In genomic region chr14:61309593-61309992, GRCm38 (mm10) we compare ENCODE assay signal across 8 mouse cellular contexts. TPM values are rescaled to one million over a fixed set of nuclear protein-coding genes. Genes with fewer than 3 reads are reported as not detected.
DNase-seq lines count a peak whose midpoint lies in the region; ATAC-seq and TF ChIP-seq lines count a peak whose summit lies in the region.

Gene Arl11 (plus strand): TSS chr14:61309753.

- H3K9me3 ChIP-seq in liver, embryonic 11.5 days (ENCODE audit: control insufficient read depth, low read length), result no peaks in the 10 kb centered on the region
- no peaks in the 10 kb centered on the region for H3K9me3 ChIP-seq in heart, embryonic 14.5 days (ENCODE audit: control insufficient read depth, low read length)
- H3K9me3 ChIP-seq in lung, postnatal 0 days (ENCODE audit: low read length), result no peaks in the 10 kb centered on the region

- H3K27ac ChIP-seq in liver, embryonic 11.5 days (ENCODE audit: low read depth, low read length), result no peak within 1 kb of the TSS
- peak within 1 kb of the TSS in 1 of 2 experiments; percentile 7; a peak in 1 of 4 replicates for H3K27ac ChIP-seq in heart, embryonic 14.5 days (replicated peaks in 1 of 2; ENCODE audit: control insufficient read depth in 1 of 2, insufficient read depth in 1 of 2, low read depth in 2 of 2, low read length in 2 of 2)
- no peak within 1 kb of the TSS for H3K27ac ChIP-seq in lung, postnatal 0 days (ENCODE audit: low read length)

- H3K27me3 ChIP-seq in liver, embryonic 11.5 days (replicated peaks; ENCODE audit: control insufficient read depth, insufficient read depth, low read length), result no peaks in the 10 kb centered on the region
- no peaks in the 10 kb centered on the region for H3K27me3 ChIP-seq in heart, embryonic 14.5 days (ENCODE audit: control insufficient read depth, insufficient read depth, low read length)
- no peaks in the 10 kb centered on the region for H3K27me3 ChIP-seq in lung, postnatal 0 days (replicated peaks; ENCODE audit: insufficient read depth, low read length)

- no peak for TF ChIP-seq CTCF in lung, postnatal 0 days (IDR thresholded peaks at IDR 0.05)

- no peak within 1 kb of the TSS for H3K4me3 ChIP-seq in liver, embryonic 11.5 days (ENCODE audit: low read depth, low read length)
- H3K4me3 ChIP-seq in heart, embryonic 14.5 days (ENCODE audit: control insufficient read depth in 1 of 2, insufficient read depth in 1 of 2, low read depth in 1 of 2, low read length in 2 of 2), result no peak within 1 kb of the TSS
- no peak within 1 kb of the TSS for H3K4me3 ChIP-seq in lung, postnatal 0 days (ENCODE audit: low read depth, low read length)

- no peak within 1 kb of the TSS for H3K9ac ChIP-seq in liver, embryonic 11.5 days (ENCODE audit: low read depth, low read length)
- 0 out of 2 replicates have a peak within 1 kb of the TSS, but pooled peaks have one; percentile 27 for H3K9ac ChIP-seq in heart, embryonic 14.5 days (ENCODE audit: low read length)
- no peak within 1 kb of the TSS for H3K9ac ChIP-seq in lung, postnatal 0 days (replicated peaks; ENCODE audit: low read depth)

- peak; percentile 47 for DNase-seq in liver
- no peak for DNase-seq in liver, embryonic 11.5 days (ENCODE audit: low spot score)
- DNase-seq in lung, postnatal 0 days (ENCODE audit: low spot score), result peak; percentile 61
- peak; percentile 9 to 20 for DNase-seq in thymus, postnatal 10 days (ENCODE audit: low spot score in 2 of 2)
- no peak for DNase-seq in left cerebral cortex, adult 9 months (ENCODE audit: low spot score in 2 of 2)
- no peak for DNase-seq in yolk sac, embryonic 10.5 days (ENCODE audit: low spot score)

- WGBS in liver, embryonic 11.5 days, result 31% methylated on average over 6 of the region's 6 CpGs
- WGBS in heart, embryonic 14.5 days, result 61% methylated on average over 6 of the region's 6 CpGs
- WGBS in lung, postnatal 0 days, result 43% methylated on average over 6 of the region's 6 CpGs

- no peak for ATAC-seq in liver, embryonic 11.5 days (replicated peaks; ENCODE audit: low FRiP score)
- ATAC-seq in heart, embryonic 14.5 days (ENCODE audit: insufficient number of reproducible peaks, insufficient read depth, low FRiP score, low read depth), result no peak
- peak; percentile 48 for ATAC-seq in lung, postnatal 0 days
- ATAC-seq in frontal cortex, adult (ENCODE audit: low TSS enrichment), result no peak

- no peak for TF ChIP-seq EP300 in lung, postnatal 0 days (IDR thresholded peaks at IDR 0.05)

- H3K4me2 ChIP-seq in liver, embryonic 11.5 days, result no peak within 1 kb of the TSS; the same call in 1 of the 2 replicates
- H3K4me2 ChIP-seq in heart, embryonic 14.5 days (ENCODE audit: low read length), result no peak within 1 kb of the TSS
- H3K4me2 ChIP-seq in lung, postnatal 0 days (replicated peaks; ENCODE audit: low read depth, low read length), result peak within 1 kb of the TSS; percentile 28; the same call in 1 of the 2 replicates

- 0 out of 2 replicates have a peak, but pooled peaks cover 3% of the 10 kb centered on the region for H3K4me1 ChIP-seq in liver, embryonic 11.5 days (replicated peaks; ENCODE audit: control insufficient read depth, insufficient read depth, low read length)
- peaks cover 16 to 20% of the 10 kb centered on the region in 2 experiments for H3K4me1 ChIP-seq in heart, embryonic 14.5 days (ENCODE audit: control insufficient read depth in 2 of 2, insufficient read depth in 2 of 2, low read length in 2 of 2)
- no peaks in the 10 kb centered on the region for H3K4me1 ChIP-seq in lung, postnatal 0 days (ENCODE audit: insufficient read depth, low read depth, low read length)

- H3K36me3 ChIP-seq in liver, embryonic 11.5 days (ENCODE audit: control insufficient read depth, insufficient read depth, low read length), result no peaks in the 10 kb centered on the region
- H3K36me3 ChIP-seq in heart, embryonic 14.5 days (ENCODE audit: control insufficient read depth, insufficient read depth, low read length), result no peaks in the 10 kb centered on the region
- H3K36me3 ChIP-seq in lung, postnatal 0 days (ENCODE audit: insufficient read depth, low read length), result no peaks in the 10 kb centered on the region

RNA-seq across cellular contexts. Expression of gene Arl11, which starts in this region (rescaled TPM):
- 1.1 and 1.4 TPM in 2 replicates for polyA plus RNA-seq in liver, embryonic 11.5 days (2014; fragmentation: Nextera tagmentation; extraction: Ambion mirVana)
- 0.88 and 1.3 TPM in 2 replicates for polyA plus RNA-seq in heart, embryonic 14.5 days (2014; fragmentation: Nextera tagmentation; extraction: Ambion mirVana)
- 4.6 and 5.0 TPM in 2 replicates for polyA plus RNA-seq in lung, postnatal 0 days (2015; fragmentation: Nextera tagmentation; extraction: Ambion mirVana)

Comparison
In these comparisons a context has a peak if more than half of its experiments do, and no peak if none do; other contexts are left out.
1. DNase-seq: peak in liver (single experiment), lung, postnatal 0 days (single experiment) and thymus, postnatal 10 days (2 of 2); none in liver, embryonic 11.5 days (single experiment), left cerebral cortex, adult 9 months (0 of 2) and yolk sac, embryonic 10.5 days (single experiment).